Mouse (Mus musculus) liver, adult 2 months (tissue): ENCODE measurements around the gene 2410131K14Rik.

Experiments used
- CTCF ChIP-seq: fragments of 200-500 bp; IDR thresholded peaks from 2 replicates; pipeline ENCODE4 v1.5.1; 2011; ENCODE audit warnings: low read depth, low read length, control low read depth
- POLR2A ChIP-seq: fragments of 200-500 bp; IDR thresholded peaks from 2 replicates; pipeline ENCODE4 v1.6.1; 2011; ENCODE audit warnings: low read length, control low read depth; ENCODE audit not compliant: insufficient read depth; ENCODE audit errors: extremely low read depth

- TF ChIP-seq CTCF: no peak
- TF ChIP-seq POLR2A: no peak
These were observed 39.2 kb upstream of the 2410131K14Rik start for GRCm38 (mm10) chr5:118205852-118206251.
